Mouse (Mus musculus) retina, postnatal 1 day (tissue): ENCODE data around the gene Sohlh1.

Experiments
- DNase-seq: peaks from one replicate; pipeline ENCODE4 v3.0.0-alpha.2; 2012

The Sohlh1 gene

GRCm38 (mm10) chr2:25847226-25847625 is at the start of gene Sohlh1:
Sohlh1 (minus strand) TSS chr2:25847248.
- no peak for DNase-seq

GRCm38 (mm10) chr2:25892440-25892839 is 45.4 kb upstream of the Sohlh1 start:
- DNase-seq = no peak

- no peak for DNase-seq
Measured at GRCm38 (mm10) chr2:25888144-25888543, 41.1 kb upstream of the Sohlh1 start.

- no peak for DNase-seq
Measured at GRCm38 (mm10) chr2:25887226-25887625, 40.2 kb upstream of the Sohlh1 start.

GRCm38 (mm10) chr2:25884756-25885155 is 37.7 kb upstream of the Sohlh1 start:
- DNase-seq = no peak

GRCm38 (mm10) chr2:25882276-25882675 is 35.2 kb upstream of the Sohlh1 start:
- DNase-seq = no peak

GRCm38 (mm10) chr2:25879061-25879460 is 32.0 kb upstream of the Sohlh1 start:
- no peak for DNase-seq

- DNase-seq = no peak
Measured at GRCm38 (mm10) chr2:25878516-25878915, 31.5 kb upstream of the Sohlh1 start.

- peak; percentile 39 for DNase-seq
Measured at GRCm38 (mm10) chr2:25877736-25878268, 30.8 kb upstream of the Sohlh1 start.

- DNase-seq = no peak
Measured at GRCm38 (mm10) chr2:25877250-25877735, 30.2 kb upstream of the Sohlh1 start.

GRCm38 (mm10) chr2:25866656-25867055 is 19.6 kb upstream of the Sohlh1 start:
- no peak for DNase-seq

GRCm38 (mm10) chr2:25865412-25865811 is 18.4 kb upstream of the Sohlh1 start:
- DNase-seq = peak; percentile 75

- DNase-seq = peak; percentile 46
Measured at GRCm38 (mm10) chr2:25864230-25864629, 17.2 kb upstream of the Sohlh1 start.

- DNase-seq = peak; percentile 60
Measured at GRCm38 (mm10) chr2:25863337-25864131, 16.5 kb upstream of the Sohlh1 start, which contains the start of gene Kcnt1. Kcnt1 (plus strand) TSS chr2:25863734.

- DNase-seq = no peak
Measured at GRCm38 (mm10) chr2:25862696-25863270, 15.7 kb upstream of the Sohlh1 start.

- DNase-seq = no peak
Measured at GRCm38 (mm10) chr2:25862038-25862437, 15.0 kb upstream of the Sohlh1 start.

- DNase-seq = no peak
Measured at GRCm38 (mm10) chr2:25859891-25860290, 12.8 kb upstream of the Sohlh1 start.

GRCm38 (mm10) chr2:25853998-25854397 is 7.0 kb upstream of the Sohlh1 start:
- no peak for DNase-seq

GRCm38 (mm10) chr2:25852626-25853025 is 5.6 kb upstream of the Sohlh1 start:
- DNase-seq = no peak

GRCm38 (mm10) chr2:25850330-25850729 is 3.3 kb upstream of the Sohlh1 start:
- DNase-seq = peak; percentile 57

- no peak for DNase-seq
Measured at GRCm38 (mm10) chr2:25846516-25846915, 532 bp downstream of the Sohlh1 start.

GRCm38 (mm10) chr2:25844097-25844496 is 3.0 kb downstream of the Sohlh1 start:
- DNase-seq = no peak

- no peak for DNase-seq
Measured at GRCm38 (mm10) chr2:25842758-25843157, 4.3 kb downstream of the Sohlh1 start.

- DNase-seq = no peak
Measured at GRCm38 (mm10) chr2:25842161-25842560, 4.9 kb downstream of the Sohlh1 start.
